Mouse (Mus musculus): ENCODE measurements around the gene Gipr. TPM values are rescaled to one million over a fixed set of nuclear protein-coding genes. Genes with fewer than 3 reads are reported as not detected.
"Not testable (repeated sequence)": the region's sequence is repeated elsewhere in the genome, so short reads cannot be mapped to it uniquely, and the experiment has no call there.

Gipr gene
- total RNA-seq, 2 experiments from 2014 or later = 0.13 TPM; not detected in 1

GRCm38 (mm10) chr7:19178443-19179092, 12.6 kb upstream of the Gipr start:
- peak; percentile 70 to 90 for DNase-seq

- no peak for DNase-seq
Measured at GRCm38 (mm10) chr7:19178035-19178434, 12.1 kb upstream of the Gipr start.

GRCm38 (mm10) chr7:19177216-19177615, 11.3 kb upstream of the Gipr start:
- no peak for DNase-seq

GRCm38 (mm10) chr7:19176516-19176947, 10.6 kb upstream of the Gipr start:
- no peak for DNase-seq

GRCm38 (mm10) chr7:19175708-19176515, 10.0 kb upstream of the Gipr start, which contains the start of gene Eml2:
Eml2 (plus strand) TSS chr7:19176421.
- no peak for DNase-seq

GRCm38 (mm10) chr7:19172874-19173273, 6.9 kb upstream of the Gipr start:
- DNase-seq = peak; percentile 81 to 92

- DNase-seq = no peak
Measured at GRCm38 (mm10) chr7:19171831-19172230, 5.9 kb upstream of the Gipr start.

GRCm38 (mm10) chr7:19170142-19170541, 4.2 kb upstream of the Gipr start:
- peak; percentile 50 to 73 for DNase-seq

GRCm38 (mm10) chr7:19169506-19169905, 3.6 kb upstream of the Gipr start:
- DNase-seq = no peak

- no peak for DNase-seq
Measured at GRCm38 (mm10) chr7:19166990-19167389, 1.1 kb upstream of the Gipr start.

- DNase-seq = no peak
Measured at GRCm38 (mm10) chr7:19164978-19165377, 949 bp downstream of the Gipr start.

- no peak for DNase-seq
Measured at GRCm38 (mm10) chr7:19164189-19164588, 1.7 kb downstream of the Gipr start.

GRCm38 (mm10) chr7:19163752-19164151, 2.2 kb downstream of the Gipr start:
- DNase-seq = no peak

- DNase-seq = no peak
Measured at GRCm38 (mm10) chr7:19162928-19163327, 3.0 kb downstream of the Gipr start.

GRCm38 (mm10) chr7:19160115-19160514, 5.8 kb downstream of the Gipr start:
- DNase-seq = no peak

- no peak for DNase-seq
Measured at GRCm38 (mm10) chr7:19159411-19159810, 6.5 kb downstream of the Gipr start.

GRCm38 (mm10) chr7:19158601-19159000, 7.3 kb downstream of the Gipr start:
- no peak for DNase-seq

- DNase-seq = peak; percentile 89 to 93
Measured at GRCm38 (mm10) chr7:19157160-19157800, 8.6 kb downstream of the Gipr start.

GRCm38 (mm10) chr7:19155825-19156475, 10.0 kb downstream of the Gipr start:
- no peak for DNase-seq

- DNase-seq = no peak
Measured at GRCm38 (mm10) chr7:19154796-19155195, 11.1 kb downstream of the Gipr start.

- not testable (repeated sequence) for DNase-seq
Measured at GRCm38 (mm10) chr7:19151121-19151520, 14.8 kb downstream of the Gipr start.

GRCm38 (mm10) chr7:19149626-19150025, 16.3 kb downstream of the Gipr start, which contains the start of gene Snrpd2:
Snrpd2 (plus strand) TSS chr7:19149722.
- DNase-seq = peak; percentile 97 to 99

All from heart, adult 18-20 months (tissue).